Mouse (Mus musculus) megakaryocyte, embryonic 14.5 days (primary cell): ENCODE results near the gene Fam71f1.

ENCODE experiments used
- FLI1 ChIP-seq: IDR thresholded peaks from 2 replicates; pipeline ENCODE4 v1.6.1; 2012; ENCODE audit warnings: low read length, inconsistent platforms, mixed read lengths
- GATA1 ChIP-seq: IDR thresholded peaks from 3 replicates; pipeline ENCODE4 v1.6.1; 2012; ENCODE audit warnings: mixed read lengths, low read length, inconsistent platforms, borderline replicate concordance

DNA sequence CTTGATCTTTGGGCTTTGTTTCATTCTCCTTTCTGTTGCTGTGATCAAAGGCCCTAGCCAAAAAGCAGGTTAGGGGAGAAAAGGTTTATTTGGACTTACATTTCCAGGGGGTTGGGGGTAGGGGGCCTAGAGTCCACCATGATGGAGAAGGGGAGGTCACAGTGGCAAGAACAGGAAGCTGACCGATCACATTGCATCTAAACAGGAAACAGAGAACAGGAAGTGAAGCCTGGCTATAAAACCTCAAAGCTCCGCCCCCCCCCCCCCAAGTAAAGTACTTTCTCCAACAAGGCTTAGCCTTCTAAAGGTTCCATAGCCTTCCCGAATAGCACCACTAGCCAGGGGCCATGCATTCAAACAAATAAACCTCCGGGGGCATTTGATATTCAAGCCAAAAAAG, 3.8 kb downstream of the Fam71f1 start:
- TF ChIP-seq FLI1 (no peak), GATA1 (no peak)
